Mouse (Mus musculus) spleen, adult 2 months (tissue): ENCODE measurements around the gene Smn1. TPM values are rescaled to one million over a fixed set of nuclear protein-coding genes. Genes with fewer than 3 reads are reported as not detected.
"Not testable (repeated sequence)": the region's sequence is repeated elsewhere in the genome, so short reads cannot be mapped to it uniquely, and the experiment has no call there.

Source experiments
- DNase-seq, 2 experiments: peaks; one replicate each; pipeline versions ENCODE4 v3.0.0 to v3.0.0-alpha.2; 2012 to 2021; ENCODE audit warnings: low spot score in 2 of 2, low read depth in 1 of 2
- H3K27ac ChIP-seq: fragments of 200-500 bp; 2 replicates; pipeline ENCODE4 v1.5.1; 2012; ENCODE audit warnings: low read length, inconsistent platforms; ENCODE audit not compliant: insufficient read depth
- H3K27me3 ChIP-seq: fragments of 200-500 bp; 2 replicates; pipeline ENCODE4 v1.6.1; 2012; ENCODE audit warnings: mild to moderate bottlenecking, moderate library complexity, low read length, inconsistent platforms; ENCODE audit not compliant: control insufficient read depth, insufficient read depth
- H3K36me3 ChIP-seq: fragments of 200-500 bp; 2 replicates; pipeline ENCODE4 v1.6.1; 2012; ENCODE audit warnings: mild to moderate bottlenecking, low read length, inconsistent platforms; ENCODE audit not compliant: control insufficient read depth, insufficient read depth
- H3K4me1 ChIP-seq: fragments of 200-500 bp; 2 replicates; pipeline ENCODE4 v1.6.1; 2011; ENCODE audit warnings: inconsistent platforms; ENCODE audit not compliant: control insufficient read depth, insufficient read depth, insufficient read length
- H3K4me3 ChIP-seq: fragments of 200-500 bp; 2 replicates; pipeline ENCODE4 v1.5.1; 2011; ENCODE audit warnings: mild to moderate bottlenecking, inconsistent platforms; ENCODE audit not compliant: insufficient read depth, insufficient read length; ENCODE audit errors: extremely low read depth
- CTCF ChIP-seq: fragments of 200-500 bp; IDR thresholded peaks from 2 replicates; pipeline ENCODE4 v1.5.1; 2011; ENCODE audit warnings: mild to moderate bottlenecking, inconsistent platforms; ENCODE audit not compliant: insufficient read depth, insufficient read length, insufficient replicate concordance; ENCODE audit errors: extremely low read depth
- POLR2A ChIP-seq: fragments of 200-500 bp; IDR thresholded peaks from 2 replicates; pipeline ENCODE4 v1.6.1; 2011; ENCODE audit warnings: low read depth, low read length, inconsistent platforms
- WGBS: fragments of 180-500 bp; shearing (Covaris S2); methylation state at CpG from one replicate; pipeline ENCODE4 v1.1.7; 2018; 5-methylcytosine and 5-hydroxymethylcytosine counted together
- polyA plus RNA-seq: library from polyadenylated mRNA; depleted of rRNA; stranded (reverse); fragments of >200 nt; gene quantifications from 2 replicates; pipeline ENCODE4 v1.2.3, GENCODE M21; 2012

Smn1 gene
- polyA plus RNA-seq, 1 experiment: 12.9 TPM

DNA sequence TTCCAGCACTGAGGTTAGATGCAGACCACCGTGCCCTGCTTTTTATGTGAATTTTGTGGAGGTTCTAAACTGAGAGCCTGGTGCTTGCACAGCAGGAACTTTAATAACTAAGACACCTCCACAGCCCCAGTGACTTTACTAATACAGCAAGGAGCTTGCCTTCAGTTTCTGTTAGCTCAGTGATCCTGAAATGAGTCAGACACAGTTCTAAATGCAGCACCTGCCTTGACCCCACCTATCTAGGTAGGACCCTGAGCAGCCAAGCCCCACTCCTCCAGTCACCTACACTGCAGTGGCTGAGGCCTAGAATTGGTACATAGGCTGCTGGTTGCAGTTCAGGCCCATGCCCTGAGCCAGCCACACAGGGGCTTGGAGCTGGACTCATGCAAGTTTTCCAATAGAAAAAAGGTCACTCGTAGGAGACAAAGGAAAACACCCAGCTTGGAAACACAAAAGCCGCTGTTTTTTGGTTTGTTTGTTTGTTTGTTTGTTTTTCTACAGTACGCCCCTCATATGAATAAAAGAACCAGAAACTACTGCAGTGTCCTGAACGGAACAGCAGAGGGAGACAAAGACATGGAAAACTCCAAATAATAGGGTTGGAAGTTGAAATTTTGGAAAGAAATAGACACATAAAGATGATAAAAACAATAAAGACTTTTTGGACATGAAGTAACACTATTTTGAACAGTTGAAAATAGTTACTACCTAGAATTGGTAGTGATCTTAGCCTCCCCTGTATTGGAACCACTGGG is 12.3 kb upstream of the Smn1 start:
- Histone ChIP-seq H3K27ac (no peak overlapping the region), H3K36me3 (no peaks in the 10 kb centered on the region), H3K4me1 (peaks cover 6% of the 10 kb centered on the region), H3K27me3 (peaks cover 4% of the 10 kb centered on the region; the same call in 1 of the 2 replicates), H3K4me3 (no peak overlapping the region)
- DNase-seq: no peak
- WGBS: 67% methylated on average over 5 of the region's 5 CpGs
- TF ChIP-seq CTCF (no peak), POLR2A (no peak)

DNA sequence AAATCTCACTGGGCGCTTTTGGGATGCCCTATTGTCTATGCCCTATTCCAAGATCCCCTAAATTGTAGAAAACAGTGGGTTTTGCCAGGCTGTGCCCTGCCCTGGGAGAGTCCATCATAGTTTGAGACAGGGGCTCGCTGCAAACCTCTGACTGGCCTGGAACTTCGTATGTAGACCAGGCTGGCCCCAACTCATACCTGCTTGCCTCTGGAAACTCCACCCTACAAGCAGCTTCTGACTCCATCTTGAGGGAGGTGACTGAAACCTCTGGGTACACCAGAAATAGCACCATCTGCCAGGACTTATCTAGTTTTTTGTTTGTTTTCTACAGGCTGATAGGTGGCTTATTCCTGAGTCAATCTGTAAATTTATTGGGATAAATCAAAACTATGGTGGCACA is 682 bp upstream of the Smn1 start:
- Histone ChIP-seq H3K27me3 (no peaks in the 10 kb centered on the region), H3K27ac (no peak overlapping the region), H3K4me3 (no peak overlapping the region), H3K4me1 (peaks cover 5% of the 10 kb centered on the region; the same call in 1 of the 2 replicates), H3K36me3 (peaks cover 15% of the 10 kb centered on the region)
- TF ChIP-seq POLR2A: no peak
- no peak for TF ChIP-seq CTCF
- DNase-seq: no peak
- WGBS: 97% methylated on average over 3 of the region's 3 CpGs

DNA sequence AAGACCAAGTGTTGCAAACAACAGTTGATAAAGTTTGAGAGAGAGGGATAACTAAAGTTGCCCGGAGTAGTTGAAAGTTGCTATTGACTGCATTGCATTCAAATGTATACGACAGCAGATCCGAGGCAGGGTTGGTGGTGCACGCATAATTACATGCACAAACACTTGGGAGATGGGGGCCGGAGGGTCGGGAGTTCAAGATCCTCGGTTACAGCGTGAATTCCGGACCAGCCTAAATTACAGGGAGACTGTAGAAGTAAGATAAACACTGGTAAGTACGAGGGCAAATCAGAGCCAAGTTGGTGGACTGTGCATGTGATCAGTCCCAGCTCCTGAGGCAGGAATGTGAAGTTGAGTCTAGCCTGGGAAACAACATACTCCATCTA is 599 bp downstream of the Smn1 start:
- no peak for TF ChIP-seq CTCF
- no peak for TF ChIP-seq POLR2A
- Histone ChIP-seq H3K36me3 (peaks cover 18% of the 10 kb centered on the region), H3K4me3 (peak overlapping the region; percentile 98), H3K27ac (no peak overlapping the region), H3K4me1 (peaks cover 5% of the 10 kb centered on the region; the same call in 1 of the 2 replicates), H3K27me3 (no peaks in the 10 kb centered on the region)
- DNase-seq: no peak
- WGBS: under 1% methylated on average over 10 of the region's 10 CpGs

- no peaks in the 10 kb centered on the region for H3K4me1 ChIP-seq
- no peak for DNase-seq
- peaks cover 8% of the 10 kb centered on the region for H3K36me3 ChIP-seq
- no peak overlapping the region for H3K4me3 ChIP-seq
- H3K27ac ChIP-seq: no peak overlapping the region
- no peaks in the 10 kb centered on the region for H3K27me3 ChIP-seq
- TF ChIP-seq POLR2A (no peak), CTCF (no peak)
- WGBS: 80% methylated on average over 8 of the region's 8 CpGs
Measured at GRCm38 (mm10) chr13:100141646-100142314, 17.1 kb downstream of the Smn1 start.

GRCm38 (mm10) chr13:100152659-100153058 is 28.0 kb downstream of the Smn1 start:
- Histone ChIP-seq H3K27me3 (no peaks in the 10 kb centered on the region), H3K27ac (no peak overlapping the region), H3K4me1 (no peaks in the 10 kb centered on the region), H3K4me3 (no peak overlapping the region), H3K36me3 (no peaks in the 10 kb centered on the region)
- peak in 1 of 2 experiments; percentile 4 for DNase-seq
- no peak for TF ChIP-seq POLR2A
- no peak for TF ChIP-seq CTCF
- 11% methylated on average over 1 of the region's 1 CpGs for WGBS

DNA sequence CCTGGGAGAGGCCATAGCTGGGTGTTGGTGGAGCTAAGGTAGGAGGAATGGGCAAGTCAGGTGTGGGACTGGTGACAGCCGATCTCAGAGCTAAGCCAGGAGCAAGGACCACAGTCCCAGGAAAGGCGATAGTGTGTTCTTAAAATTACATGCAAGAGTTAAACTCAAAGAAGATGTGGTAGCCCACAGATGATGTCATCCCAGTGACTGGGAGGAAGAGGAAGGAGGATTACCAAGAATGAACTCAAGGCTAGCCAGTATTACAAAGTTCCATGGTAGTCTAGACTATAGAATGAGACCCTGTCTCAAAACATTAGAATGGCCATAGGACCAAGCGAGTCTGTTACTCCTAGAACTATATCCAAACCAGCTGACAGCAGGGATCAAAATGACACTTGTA is 32.0 kb downstream of the Smn1 start:
- Histone ChIP-seq H3K36me3 (no peaks in the 10 kb centered on the region), H3K4me3 (no peak overlapping the region), H3K27ac (no peak overlapping the region), H3K4me1 (no peaks in the 10 kb centered on the region), H3K27me3 (no peaks in the 10 kb centered on the region)
- no peak for DNase-seq
- no peak for TF ChIP-seq POLR2A
- no peak for TF ChIP-seq CTCF
- WGBS: 83% methylated on average over 3 of the region's 3 CpGs

GRCm38 (mm10) chr13:100161171-100161870 is 36.7 kb downstream of the Smn1 start:
- not testable (repeated sequence) for DNase-seq, H3K27ac ChIP-seq, H3K4me1 ChIP-seq, H3K36me3 ChIP-seq, H3K27me3 ChIP-seq, H3K4me3 ChIP-seq
- 90% methylated on average over 11 of the region's 11 CpGs for WGBS

GRCm38 (mm10) chr13:100162467-100162866 is 37.8 kb downstream of the Smn1 start:
- not testable (repeated sequence) for H3K27me3 ChIP-seq, H3K4me1 ChIP-seq, H3K4me3 ChIP-seq, H3K36me3 ChIP-seq, DNase-seq, H3K27ac ChIP-seq

DNA sequence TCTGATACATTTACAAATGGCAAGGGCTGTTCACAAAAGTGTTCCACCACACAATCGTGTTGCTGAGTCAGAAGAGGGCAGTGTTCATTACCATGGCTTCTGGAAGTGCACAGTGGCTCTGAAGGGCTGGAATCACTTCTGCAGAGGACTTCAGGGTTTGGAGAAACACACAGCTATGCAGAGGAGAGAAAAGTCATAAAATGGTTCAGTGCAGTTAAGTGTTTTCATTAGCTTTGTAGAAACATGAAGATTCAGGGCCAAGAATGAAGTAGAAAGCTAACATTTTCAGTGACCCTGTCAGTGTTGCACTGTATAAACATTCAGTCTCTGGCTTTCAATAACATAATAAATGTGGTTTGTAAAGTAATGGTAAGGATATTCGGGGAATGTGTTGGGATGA is 41.7 kb downstream of the Smn1 start:
- 72% methylated on average over 2 of the region's 2 CpGs for WGBS
- H3K27me3 ChIP-seq, DNase-seq, H3K4me1 ChIP-seq, H3K27ac ChIP-seq, H3K36me3 ChIP-seq, H3K4me3 ChIP-seq: not testable (repeated sequence)

- WGBS: 86% methylated on average over 4 of the region's 5 CpGs
- H3K36me3 ChIP-seq, H3K4me3 ChIP-seq, H3K27ac ChIP-seq, H3K4me1 ChIP-seq, DNase-seq, H3K27me3 ChIP-seq: not testable (repeated sequence)
Measured at GRCm38 (mm10) chr13:100174360-100174759, 49.7 kb downstream of the Smn1 start.
